Mouse (Mus musculus) midbrain, embryonic 10.5 days (tissue): Measurements from ENCODE around the gene Atrnl1. TPM values are rescaled to one million over a fixed set of nuclear protein-coding genes. Genes with fewer than 3 reads are reported as not detected.
"Not testable (repeated sequence)": the region's sequence is repeated elsewhere in the genome, so short reads cannot be mapped to it uniquely, and the experiment has no call there.

ENCODE experiments used
- DNase-seq: peaks from one replicate; pipeline ENCODE4 v3.0.0-alpha.2; 2017; ENCODE audit warnings: low spot score
- H3K27ac ChIP-seq: fragments of 300-500 bp; sonication (generic); replicated peaks from 2 replicates; pipeline ENCODE4 v1.5.1; 2016; ENCODE audit warnings: mild to moderate bottlenecking
- H3K27me3 ChIP-seq: fragments of 300-500 bp; sonication (generic); 2 replicates; pipeline ENCODE4 v1.6.1; 2016; ENCODE audit warnings: low read depth, mild to moderate bottlenecking; ENCODE audit not compliant: poor library complexity, severe bottlenecking
- H3K36me3 ChIP-seq: fragments of 300-500 bp; sonication (generic); 2 replicates; pipeline ENCODE4 v1.6.1; 2016; ENCODE audit warnings: mild to moderate bottlenecking, moderate library complexity
- H3K4me1 ChIP-seq: fragments of 300-500 bp; sonication (generic); 2 replicates; pipeline ENCODE4 v1.6.1; 2016
- H3K4me3 ChIP-seq: fragments of 300-500 bp; sonication (generic); 2 replicates; pipeline ENCODE4 v1.5.1; 2016; ENCODE audit warnings: mild to moderate bottlenecking, moderate library complexity
- H3K9me3 ChIP-seq: fragments of 300-500 bp; sonication (generic); replicated peaks from 2 replicates; pipeline ENCODE4 v1.6.1; 2016; ENCODE audit warnings: mild to moderate bottlenecking
- WGBS: fragments of 180-500 bp; shearing (Covaris S2); methylation state at CpG from one replicate; pipeline ENCODE4 v1.1.7; 2016; 5-methylcytosine and 5-hydroxymethylcytosine counted together
- polyA plus RNA-seq: library from polyadenylated mRNA; unstranded; fragments of >200 nt; fragmentation: Nextera tagmentation; extraction: Ambion mirVana; gene quantifications from 2 replicates; pipeline ENCODE4 v1.2.1, GENCODE M21; 2016

Gene Atrnl1
- polyA plus RNA-seq, 1 experiment from 2014 or later = 3.0 TPM

DNA sequence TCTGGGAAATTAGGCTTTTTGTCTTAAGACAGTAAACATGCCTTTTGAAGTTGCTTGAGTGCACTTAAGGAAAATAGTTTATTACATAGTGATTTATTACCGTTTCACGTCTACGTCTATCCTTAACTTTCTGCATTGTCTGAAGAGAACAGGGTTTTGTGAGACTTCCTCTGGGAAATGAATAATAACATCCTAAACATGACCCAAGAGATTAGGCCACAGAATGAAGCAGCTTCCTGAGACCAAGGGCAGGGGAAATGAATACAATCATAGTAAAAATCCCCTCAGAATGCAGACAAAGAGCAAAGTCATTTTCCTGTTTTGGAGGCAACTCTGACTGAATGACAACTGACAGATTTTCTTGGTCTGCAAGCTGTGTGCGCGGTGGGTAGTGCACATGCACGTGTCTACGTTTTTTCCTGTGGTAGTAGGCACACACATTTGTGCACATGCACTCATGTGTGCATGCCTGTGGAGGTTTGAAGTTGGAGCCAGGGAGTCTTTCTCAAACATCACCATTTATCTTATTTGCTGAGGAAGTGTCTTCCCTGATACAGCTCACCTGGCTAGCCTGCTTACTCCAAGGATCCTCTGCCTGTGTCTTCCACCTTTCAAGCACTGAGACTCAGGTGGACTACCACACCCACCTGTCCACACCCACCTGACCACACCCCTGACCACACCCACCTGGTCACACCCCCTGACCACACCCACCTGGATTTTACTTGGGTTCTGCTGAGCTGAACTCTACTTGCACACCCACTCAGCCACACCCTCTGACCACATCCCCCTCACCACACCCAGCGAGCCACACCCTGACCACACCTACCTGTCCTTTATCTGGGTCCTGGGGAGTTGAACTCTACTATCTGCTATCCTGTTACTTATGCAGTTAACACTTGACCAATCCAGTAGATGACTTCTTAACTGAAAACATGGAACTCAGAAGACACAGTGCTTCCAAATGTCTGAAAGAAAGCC lies 47.6 kb downstream of the Atrnl1 start:
- Histone ChIP-seq H3K4me1 (0 out of 2 replicates have a peak, but pooled peaks cover 3% of the 10 kb centered on the region), H3K27me3 (no peaks in the 10 kb centered on the region), H3K36me3 (peaks cover 40% of the 10 kb centered on the region), H3K9me3 (no peaks in the 10 kb centered on the region), H3K4me3 (no peak overlapping the region), H3K27ac (no peak overlapping the region)
- WGBS = 91% methylated on average over 8 of the region's 8 CpGs
- DNase-seq = no peak

DNA sequence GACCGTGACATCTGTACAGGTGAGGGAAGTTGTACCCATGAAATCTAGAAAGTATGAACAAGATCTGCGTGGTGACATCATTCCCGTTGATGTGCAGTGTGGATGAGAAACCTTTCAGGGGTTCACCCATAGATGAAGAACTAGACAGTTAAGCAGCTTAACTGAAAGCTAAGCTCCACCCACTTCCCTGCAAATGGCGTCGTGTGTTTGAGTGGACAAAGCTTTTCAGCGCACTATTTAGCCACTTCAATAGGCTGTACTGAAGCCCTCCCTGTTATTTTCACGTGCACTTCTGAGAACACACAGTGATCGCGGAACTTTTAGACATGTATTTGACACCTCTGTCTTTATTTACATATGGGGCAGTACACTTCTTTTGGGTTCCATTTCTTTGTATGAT lies 56.2 kb downstream of the Atrnl1 start:
- H3K27me3 ChIP-seq = no peaks in the 10 kb centered on the region
- H3K36me3 ChIP-seq = peaks cover 38% of the 10 kb centered on the region
- H3K4me1 ChIP-seq = peaks cover 2% of the 10 kb centered on the region; the same call in 1 of the 2 replicates
- no peak overlapping the region for H3K27ac ChIP-seq
- 82% methylated on average over 9 of the region's 9 CpGs for WGBS
- DNase-seq = no peak
- H3K4me3 ChIP-seq = no peak overlapping the region
- no peaks in the 10 kb centered on the region for H3K9me3 ChIP-seq

DNA sequence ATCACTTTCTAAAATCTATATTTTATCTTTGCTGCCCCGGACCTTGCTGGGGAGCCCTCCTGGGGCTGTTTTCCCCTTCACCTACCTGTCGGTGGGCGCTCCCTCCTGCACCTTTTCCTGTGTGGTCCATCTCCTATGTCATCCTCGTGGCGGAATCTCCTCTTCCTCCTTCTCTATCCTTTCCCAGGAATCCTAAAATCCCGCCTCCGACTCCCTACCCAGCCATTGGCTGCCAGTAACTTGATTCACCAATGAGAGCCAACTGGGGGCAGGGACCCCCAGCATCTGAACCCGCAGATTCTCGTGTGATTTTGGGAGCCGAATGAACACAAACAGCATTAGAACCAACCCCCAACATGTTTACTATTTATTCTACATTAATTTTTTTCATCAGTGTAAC lies 57.1 kb downstream of the Atrnl1 start:
- Histone ChIP-seq H3K27ac (no peak overlapping the region), H3K4me3 (no peak overlapping the region), H3K27me3 (no peaks in the 10 kb centered on the region), H3K9me3 (no peaks in the 10 kb centered on the region), H3K4me1 (no peaks in the 10 kb centered on the region; the same call in 1 of the 2 replicates), H3K36me3 (peaks cover 36% of the 10 kb centered on the region)
- no peak for DNase-seq
- 91% methylated on average over 10 of the region's 10 CpGs for WGBS

DNA sequence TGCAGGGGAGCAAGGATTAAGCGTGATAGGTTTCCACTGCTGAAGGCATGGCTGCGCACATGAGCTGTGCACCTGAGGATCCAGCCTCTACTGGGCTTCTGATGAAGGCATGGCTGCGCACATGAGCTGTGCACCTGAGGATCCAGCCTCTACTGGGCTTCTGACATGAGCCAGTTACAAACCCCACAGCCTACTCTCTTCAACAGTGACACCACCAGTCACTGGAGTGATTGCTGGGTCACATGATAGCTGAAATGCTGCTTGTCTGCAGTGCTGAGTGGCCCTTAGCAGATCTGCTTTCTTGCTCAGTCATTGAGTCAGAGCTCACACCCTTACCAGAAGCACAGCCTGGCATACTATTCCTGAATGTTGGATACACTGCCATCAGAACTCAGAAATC lies 68.6 kb downstream of the Atrnl1 start:
- no peak overlapping the region for H3K27ac ChIP-seq
- 0 out of 2 replicates have a peak, but pooled peaks cover 5% of the 10 kb centered on the region for H3K36me3 ChIP-seq
- no peaks in the 10 kb centered on the region for H3K27me3 ChIP-seq
- WGBS = 96% methylated on average over 3 of the region's 3 CpGs
- H3K4me3 ChIP-seq = no peak overlapping the region
- H3K9me3 ChIP-seq = no peaks in the 10 kb centered on the region
- no peaks in the 10 kb centered on the region for H3K4me1 ChIP-seq
- DNase-seq = no peak

DNA sequence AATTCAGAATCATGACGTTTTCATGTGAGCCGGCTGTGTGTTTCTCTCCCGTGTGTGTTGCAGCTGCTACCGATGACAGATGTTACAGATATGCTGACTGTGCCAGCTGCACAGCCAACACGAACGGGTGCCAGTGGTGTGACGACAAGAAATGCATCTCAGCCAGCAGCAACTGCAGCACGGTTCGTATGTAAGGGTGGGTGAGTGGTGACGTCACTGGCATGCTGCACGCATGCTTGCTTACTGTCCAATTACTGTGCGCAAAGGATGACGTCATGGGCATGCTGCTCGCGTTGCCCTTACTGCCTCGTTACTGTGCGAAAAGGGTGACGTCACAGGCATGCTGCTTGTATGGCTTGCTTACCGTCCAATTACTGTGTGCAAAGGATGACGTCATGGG lies 75.8 kb downstream of the Atrnl1 start:
- no peak for DNase-seq
- H3K36me3 ChIP-seq = peaks cover 7% of the 10 kb centered on the region
- H3K4me1 ChIP-seq = no peaks in the 10 kb centered on the region
- no peaks in the 10 kb centered on the region for H3K27me3 ChIP-seq
- 95% methylated on average over 20 of the region's 20 CpGs for WGBS
- H3K27ac ChIP-seq = no peak overlapping the region
- no peak overlapping the region for H3K4me3 ChIP-seq
- H3K9me3 ChIP-seq = no peaks in the 10 kb centered on the region

DNA sequence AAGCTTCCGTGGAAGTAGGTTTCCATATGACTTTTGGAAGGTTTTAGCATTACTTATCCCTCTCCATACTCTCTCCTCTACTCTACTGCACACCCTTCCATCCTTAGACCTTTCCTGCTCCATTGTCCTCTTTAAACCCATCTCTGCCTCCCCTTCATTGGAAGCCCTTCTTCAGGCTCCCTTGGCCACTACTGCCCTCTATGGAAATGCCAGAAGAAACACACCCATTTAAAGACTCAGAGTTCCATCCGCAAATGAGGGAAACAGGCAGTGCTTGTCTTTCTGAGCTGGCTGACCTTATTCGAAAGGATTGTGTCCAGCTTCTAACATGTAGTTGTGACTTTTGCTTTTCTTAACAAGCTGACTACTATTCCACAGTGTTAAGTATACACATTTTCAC lies 81.7 kb downstream of the Atrnl1 start:
- Histone ChIP-seq H3K36me3 (peaks cover 37% of the 10 kb centered on the region), H3K4me3 (no peak overlapping the region), H3K27me3 (no peaks in the 10 kb centered on the region), H3K4me1 (no peaks in the 10 kb centered on the region), H3K27ac (no peak overlapping the region), H3K9me3 (no peaks in the 10 kb centered on the region)
- DNase-seq = no peak
- 86% methylated on average over 3 of the region's 3 CpGs for WGBS

DNA sequence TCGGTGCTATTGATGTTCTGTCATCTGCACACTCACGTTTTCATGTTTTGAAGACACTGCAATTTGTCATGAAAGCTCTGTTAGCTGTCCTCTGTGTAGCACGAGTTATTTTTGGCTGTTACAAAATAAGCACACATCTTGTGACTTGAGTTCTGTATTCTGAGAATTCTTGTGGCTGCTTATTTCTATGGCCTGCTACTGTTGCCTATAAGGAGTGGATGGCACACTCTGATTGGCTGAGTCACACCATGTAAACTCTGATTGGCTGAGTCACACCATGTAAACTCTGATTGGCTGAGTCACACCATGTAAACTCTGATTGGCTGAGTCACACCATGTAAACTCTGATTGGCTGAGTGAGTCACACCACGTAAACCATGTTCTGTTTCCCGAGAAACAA lies 85.9 kb downstream of the Atrnl1 start:
- not testable (repeated sequence) for H3K9me3 ChIP-seq, H3K27me3 ChIP-seq, H3K4me3 ChIP-seq, DNase-seq, H3K27ac ChIP-seq, H3K4me1 ChIP-seq
- peaks cover 43% of the 10 kb centered on the region for H3K36me3 ChIP-seq
- WGBS = 91% methylated on average over 5 of the region's 5 CpGs

DNA sequence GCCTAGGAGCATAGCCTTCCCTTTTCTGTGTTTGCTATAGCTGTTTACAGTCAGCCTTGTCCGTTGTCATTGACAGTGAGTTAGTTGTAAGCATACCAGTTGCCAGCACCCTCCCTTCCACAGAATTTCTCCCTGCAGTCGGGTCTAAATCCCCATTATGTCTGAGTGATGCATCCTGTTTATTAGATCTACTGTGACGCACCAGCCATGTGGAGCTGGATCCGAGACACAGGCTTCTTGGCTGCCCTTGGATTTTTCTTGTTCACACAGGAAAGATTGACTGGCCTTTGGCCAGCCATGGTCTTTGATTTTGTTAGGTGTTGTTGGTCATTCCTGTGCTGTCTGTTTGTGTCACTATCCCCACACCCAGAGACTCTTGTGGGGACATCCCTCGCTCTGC lies 102.3 kb downstream of the Atrnl1 start:
- 87% methylated on average over 5 of the region's 5 CpGs for WGBS
- H3K9me3 ChIP-seq = no peaks in the 10 kb centered on the region
- H3K27ac ChIP-seq = no peak overlapping the region
- no peak for DNase-seq
- H3K36me3 ChIP-seq = peaks cover 41% of the 10 kb centered on the region
- peaks cover 3% of the 10 kb centered on the region; the same call in 1 of the 2 replicates for H3K4me1 ChIP-seq
- no peaks in the 10 kb centered on the region for H3K27me3 ChIP-seq
- no peak overlapping the region for H3K4me3 ChIP-seq

DNA sequence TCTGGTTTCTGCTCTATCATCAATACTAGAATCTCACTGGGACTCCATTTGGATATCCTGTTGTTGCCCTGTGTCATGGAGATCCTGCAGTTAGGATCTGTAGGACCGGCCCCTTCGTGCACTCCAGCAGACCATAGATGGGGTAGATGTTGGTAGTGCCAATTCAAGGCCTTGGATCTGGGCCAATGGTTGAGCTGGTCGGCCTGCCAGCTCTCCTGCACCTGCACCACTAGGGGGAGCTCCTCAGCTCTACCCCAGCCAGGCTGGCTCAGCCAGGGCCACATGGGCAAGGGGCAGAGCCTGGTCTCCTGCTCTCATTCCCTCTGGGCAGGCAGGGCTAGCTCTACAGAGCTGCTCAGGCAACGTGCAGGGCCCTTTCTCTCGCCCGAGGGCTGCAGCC lies 114.1 kb downstream of the Atrnl1 start:
- H3K4me1 ChIP-seq = no peaks in the 10 kb centered on the region
- no peak overlapping the region for H3K27ac ChIP-seq
- no peaks in the 10 kb centered on the region for H3K27me3 ChIP-seq
- H3K9me3 ChIP-seq = no peaks in the 10 kb centered on the region
- DNase-seq = peak; percentile 34
- H3K4me3 ChIP-seq = no peak overlapping the region
- 88% methylated on average over 6 of the region's 6 CpGs for WGBS
- peaks cover 13% of the 10 kb centered on the region for H3K36me3 ChIP-seq

DNA sequence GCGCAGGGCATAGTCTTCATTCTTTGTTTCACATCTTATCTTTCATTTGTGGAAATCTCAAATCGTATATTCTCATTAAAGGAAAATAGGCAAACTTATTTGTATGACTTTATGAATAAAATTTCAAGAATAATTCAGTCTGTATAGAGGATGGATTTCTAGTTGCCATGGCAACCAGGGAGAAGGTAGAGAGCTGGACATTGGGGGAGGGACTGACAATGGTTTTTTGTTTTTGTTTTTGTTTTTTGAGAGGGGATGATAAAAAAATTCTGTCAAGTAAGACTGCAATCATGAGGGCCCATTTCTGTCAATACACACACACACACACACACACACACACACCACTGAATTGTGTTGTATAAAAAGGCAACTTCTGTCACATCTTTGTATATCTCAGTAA lies 114.5 kb downstream of the Atrnl1 start:
- no peak overlapping the region for H3K4me3 ChIP-seq
- WGBS = 98% methylated on average over 2 of the region's 2 CpGs
- no peaks in the 10 kb centered on the region for H3K27me3 ChIP-seq
- DNase-seq = no peak
- no peak overlapping the region for H3K27ac ChIP-seq
- peaks cover 13% of the 10 kb centered on the region for H3K36me3 ChIP-seq
- H3K4me1 ChIP-seq = no peaks in the 10 kb centered on the region
- no peaks in the 10 kb centered on the region for H3K9me3 ChIP-seq

DNA sequence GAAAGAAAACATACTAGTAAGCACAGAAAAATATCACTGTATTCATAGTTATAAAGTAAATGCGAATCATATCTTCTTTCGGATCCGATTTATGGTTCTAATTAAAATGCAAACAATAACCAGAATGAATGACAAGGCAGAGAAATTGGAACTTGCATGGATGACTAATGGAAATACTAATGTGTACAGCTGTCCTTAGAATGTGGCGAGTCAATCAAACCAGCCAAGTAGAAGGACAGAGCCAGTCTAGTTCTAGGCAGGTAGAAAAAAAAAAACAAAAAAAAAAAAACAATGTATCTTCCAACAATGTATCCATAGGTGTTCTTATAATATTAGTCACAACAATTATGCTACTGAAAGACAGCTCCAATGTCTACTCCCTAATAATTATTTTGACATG lies 116.2 kb downstream of the Atrnl1 start:
- no peak for DNase-seq
- Histone ChIP-seq H3K9me3 (no peaks in the 10 kb centered on the region), H3K4me1 (no peaks in the 10 kb centered on the region), H3K27me3 (no peaks in the 10 kb centered on the region), H3K4me3 (no peak overlapping the region), H3K27ac (no peak overlapping the region), H3K36me3 (peaks cover 13% of the 10 kb centered on the region)
- 97% methylated on average over 4 of the region's 4 CpGs for WGBS

DNA sequence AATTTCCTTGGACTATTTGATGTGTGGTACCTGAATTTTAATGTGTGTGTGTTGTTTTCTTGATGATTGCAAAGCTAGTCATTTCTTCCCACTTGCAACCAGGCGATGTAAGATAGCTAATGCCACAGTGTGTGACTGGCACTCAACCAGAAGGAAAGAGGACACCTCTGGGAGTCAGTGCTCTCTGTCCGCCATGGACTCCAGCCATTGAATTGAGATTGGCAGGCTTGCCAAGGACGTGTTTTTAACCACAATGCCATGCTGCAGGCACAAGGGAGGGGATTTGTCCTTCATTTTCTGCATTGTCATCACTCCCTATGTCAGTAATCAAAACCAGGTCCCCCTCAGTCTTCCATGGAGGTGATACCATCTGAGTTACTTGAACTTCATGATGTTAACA lies 126.6 kb downstream of the Atrnl1 start:
- Histone ChIP-seq H3K4me1 (no peaks in the 10 kb centered on the region), H3K27ac (no peak overlapping the region)
- WGBS = 92% methylated on average over 3 of the region's 3 CpGs

DNA sequence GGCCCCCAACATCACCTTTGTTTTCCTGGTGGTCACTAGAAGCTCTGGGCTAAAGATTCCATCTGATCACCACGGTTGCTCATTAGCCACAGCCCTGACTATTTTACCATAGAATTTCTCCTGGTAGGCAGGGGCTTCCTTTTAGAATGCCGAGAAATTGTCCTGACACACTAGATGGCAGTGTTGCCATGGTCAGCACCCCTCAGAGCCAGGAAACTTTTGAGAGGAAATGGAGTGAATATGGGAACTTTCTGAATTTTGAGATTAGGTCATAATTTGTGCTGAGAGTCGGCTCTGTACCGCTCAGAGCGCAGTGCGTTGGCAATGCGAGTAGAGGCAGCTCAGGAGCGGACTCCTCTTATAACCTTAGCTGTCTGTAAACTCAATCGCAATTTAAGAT lies 134.7 kb downstream of the Atrnl1 start:
- Histone ChIP-seq H3K27ac (no peak overlapping the region), H3K27me3 (no peaks in the 10 kb centered on the region), H3K4me1 (no peaks in the 10 kb centered on the region), H3K9me3 (no peaks in the 10 kb centered on the region), H3K36me3 (no peaks in the 10 kb centered on the region), H3K4me3 (no peak overlapping the region)
- DNase-seq = peak; percentile 19
- WGBS = 79% methylated on average over 9 of the region's 9 CpGs

More for the DNA sequence above, 126.6 kb downstream of the Atrnl1 start:
- DNase-seq = no peak
- peaks cover 26% of the 10 kb centered on the region for H3K36me3 ChIP-seq
- H3K9me3 ChIP-seq = no peaks in the 10 kb centered on the region
- no peaks in the 10 kb centered on the region for H3K27me3 ChIP-seq
- no peak overlapping the region for H3K4me3 ChIP-seq
